Mouse (Mus musculus): Measurements from ENCODE around the gene Gda. TPM values are rescaled to one million over a fixed set of nuclear protein-coding genes. Genes with fewer than 3 reads are reported as not detected.

Gda gene
- total RNA-seq (2021): 100 to 1,000 TPM; 153 to 155 TPM
- long read RNA-seq, full-length matches to known transcripts: 2 of 31 reads
- long read RNA-seq, partial matches to known transcripts: 0 of 31 reads
- long read RNA-seq, other reads (novel, unspliced or antisense): 29 of 31 reads

GRCm38 (mm10) chr19:21473345-21473744, at the start of gene Gda:
Gene Gda, minus strand, starts transcription at chr19:21473445.
- DNase-seq (ENCODE audit: low spot score in 2 of 2): no peak

- DNase-seq (ENCODE audit: low spot score in 2 of 2): no peak
Measured at GRCm38 (mm10) chr19:21520280-21520679, 47.0 kb upstream of the Gda start.

GRCm38 (mm10) chr19:21510116-21510515, 36.9 kb upstream of the Gda start:
- DNase-seq (ENCODE audit: low spot score in 2 of 2): peak; percentile 22 to 30

DNA sequence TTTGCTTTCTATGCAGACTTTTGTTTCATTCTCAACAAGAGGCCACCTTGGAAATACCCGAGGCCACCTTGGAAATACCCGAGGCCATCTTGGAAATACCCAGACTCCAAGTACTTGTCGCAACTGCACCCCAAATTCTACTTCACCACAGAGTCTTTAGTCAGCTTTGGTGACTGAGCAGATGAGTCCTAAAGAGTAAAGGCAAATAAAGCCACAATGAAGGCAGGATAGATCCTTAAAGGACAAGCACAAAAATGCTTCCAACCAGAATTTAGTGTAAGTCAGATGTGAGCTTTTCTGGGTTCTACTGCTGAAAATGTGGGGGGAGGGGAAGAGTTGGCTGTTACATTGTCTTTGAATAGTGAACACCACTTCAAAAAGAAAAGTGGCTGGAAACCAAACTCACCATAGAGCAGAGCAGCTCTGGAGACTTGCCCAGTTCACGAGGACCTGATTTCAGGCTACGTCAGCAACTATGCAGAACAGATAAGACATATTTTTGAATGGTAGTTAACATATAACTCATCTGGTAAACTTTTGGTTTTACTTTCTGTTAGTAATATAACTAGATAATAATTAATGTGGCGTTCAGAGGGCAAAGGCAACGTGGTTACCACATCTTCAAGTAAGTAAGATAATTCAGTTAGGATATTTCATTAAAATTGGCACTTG, 34.5 kb upstream of the Gda start:
- no peak for DNase-seq (ENCODE audit: low spot score in 2 of 2)

DNA sequence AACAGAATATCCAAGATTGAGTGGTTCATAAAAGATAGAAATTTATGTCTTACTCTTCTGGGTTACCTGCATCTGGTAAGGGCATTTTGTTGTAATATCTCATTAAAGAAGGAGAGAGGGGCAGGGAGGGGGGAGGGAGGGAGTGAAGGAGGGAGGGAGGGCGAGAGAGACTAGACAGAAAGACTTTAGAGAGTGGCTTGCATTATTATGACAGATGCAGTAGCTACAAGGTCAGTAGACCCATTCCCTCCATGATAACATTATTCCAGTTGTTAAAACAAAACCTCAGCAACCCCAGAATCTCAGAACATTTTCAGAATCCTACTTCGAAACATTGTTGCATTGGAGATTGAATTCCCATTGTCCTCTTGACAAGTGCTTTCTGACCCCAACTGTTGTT, 33.9 kb upstream of the Gda start:
- no peak for DNase-seq (ENCODE audit: low spot score in 2 of 2)

DNA sequence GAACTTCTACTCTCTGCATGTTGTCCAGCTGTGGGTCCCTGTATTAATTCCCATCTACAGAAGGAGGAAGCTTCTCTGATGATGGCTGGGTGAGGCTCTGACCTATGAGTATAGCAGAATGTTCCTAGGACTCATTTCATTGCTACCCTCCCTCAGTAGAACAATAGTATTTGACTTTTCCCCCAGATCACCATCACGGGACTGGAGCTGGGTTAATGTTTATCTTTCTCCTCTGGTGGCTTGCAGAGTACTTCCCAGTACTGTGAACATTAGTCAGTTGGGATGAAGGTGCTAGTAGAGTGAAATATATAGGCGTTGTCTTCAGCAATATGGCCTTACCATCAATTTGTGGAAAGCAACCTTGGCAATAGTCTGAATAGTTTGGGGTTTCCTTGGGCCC, 31.5 kb upstream of the Gda start:
- no peak for DNase-seq (ENCODE audit: low spot score in 2 of 2)

DNA sequence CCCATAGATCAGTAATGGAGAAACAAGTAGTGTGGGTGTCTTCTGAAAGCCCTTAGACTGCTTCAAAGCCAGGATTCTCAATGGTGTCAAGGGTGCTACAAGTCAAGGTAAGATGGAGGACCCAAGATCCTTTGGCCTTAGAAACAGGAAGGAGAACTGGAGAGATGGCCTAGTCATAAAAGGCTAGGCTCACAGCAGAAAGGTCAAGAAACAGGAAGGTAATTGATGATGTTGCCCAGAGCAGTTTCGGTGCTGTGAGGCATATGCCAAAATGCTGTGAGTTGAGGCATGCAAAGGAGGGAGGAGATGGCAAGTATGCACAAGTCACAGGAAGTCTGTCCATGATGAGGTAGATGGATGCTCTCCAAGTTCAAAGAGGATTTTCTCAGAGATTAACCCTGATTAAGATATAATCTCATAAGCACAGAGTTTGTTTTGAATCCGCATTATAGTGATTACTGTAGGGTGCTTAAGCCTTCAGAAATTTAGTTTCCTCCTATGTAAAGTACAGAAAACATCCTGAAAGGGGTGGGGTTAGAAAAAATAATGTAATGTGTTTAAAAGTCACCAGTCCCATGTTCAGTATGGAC, 26.2 kb upstream of the Gda start:
- no peak for DNase-seq (ENCODE audit: low spot score in 2 of 2)

DNA sequence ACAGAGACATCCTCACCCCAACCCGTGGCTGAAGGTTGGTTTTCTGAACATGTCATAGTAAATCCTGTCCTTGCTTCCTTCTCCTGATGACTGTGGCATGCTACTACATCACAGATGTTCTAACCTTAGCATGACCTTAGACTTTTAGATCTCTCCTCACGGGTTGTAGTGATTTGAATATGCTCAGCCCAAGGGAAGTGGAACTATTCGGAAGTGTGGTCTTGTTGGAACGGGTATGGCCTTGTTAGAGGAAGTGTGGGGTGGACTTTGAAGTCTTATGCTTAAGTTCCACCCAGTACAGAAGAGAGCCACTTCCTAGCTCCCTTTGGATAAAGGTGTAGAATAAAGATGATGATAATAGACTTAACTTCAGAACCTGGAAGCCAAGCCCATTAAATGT, 22.6 kb upstream of the Gda start:
- DNase-seq (ENCODE audit: low spot score in 2 of 2): no peak

- no peak for DNase-seq (ENCODE audit: low spot score in 2 of 2)
Measured at GRCm38 (mm10) chr19:21493807-21494521, 20.7 kb upstream of the Gda start.

DNA sequence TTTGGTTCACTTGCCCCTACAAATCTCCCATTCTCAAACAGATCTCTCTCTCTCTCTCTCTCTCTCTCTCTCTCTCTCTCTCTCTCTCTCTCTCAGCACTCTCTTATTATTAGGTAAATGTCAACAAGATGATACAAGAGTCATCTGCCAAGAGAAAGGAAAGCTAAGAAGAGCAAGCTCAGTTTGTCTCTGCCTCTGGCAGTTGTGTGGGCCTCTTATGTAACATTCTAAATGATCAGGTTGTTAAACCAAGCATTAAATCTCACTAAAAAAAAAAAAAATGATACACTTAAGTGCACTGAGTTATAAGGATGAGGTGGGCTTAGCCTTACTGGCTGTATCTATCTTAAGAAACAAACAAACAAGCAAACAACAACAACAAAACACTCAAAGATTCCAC, 18.1 kb upstream of the Gda start:
- DNase-seq (ENCODE audit: low spot score in 2 of 2): no peak

GRCm38 (mm10) chr19:21487124-21487944, 14.1 kb upstream of the Gda start:
- no peak for DNase-seq (ENCODE audit: low spot score in 2 of 2)

DNA sequence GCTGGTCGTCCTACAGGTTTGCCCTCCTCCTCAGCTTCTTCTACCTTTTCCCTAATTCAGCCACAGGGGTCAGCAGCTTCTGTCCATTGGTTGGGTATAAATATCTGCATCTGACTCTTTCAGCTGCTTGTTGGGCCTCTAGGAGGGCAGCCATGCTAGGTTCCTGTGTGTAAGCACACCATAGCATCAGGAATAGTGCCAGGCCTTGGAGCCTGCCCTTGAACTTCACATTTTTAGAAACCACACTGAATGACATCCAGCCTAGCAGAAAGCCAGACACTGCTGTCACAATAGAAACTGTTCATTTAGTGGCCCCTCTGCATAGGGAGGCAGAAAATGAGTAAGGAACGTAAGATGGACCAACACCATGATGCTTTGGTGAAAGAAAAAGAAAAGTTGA, 8.9 kb upstream of the Gda start:
- no peak for DNase-seq (ENCODE audit: low spot score in 2 of 2)

- no peak for DNase-seq (ENCODE audit: low spot score in 2 of 2)
Measured at GRCm38 (mm10) chr19:21481031-21481430, 7.8 kb upstream of the Gda start.

GRCm38 (mm10) chr19:21480053-21480419, 6.8 kb upstream of the Gda start:
- DNase-seq (ENCODE audit: low spot score in 2 of 2): no peak

GRCm38 (mm10) chr19:21479183-21480052, 6.2 kb upstream of the Gda start:
- DNase-seq (ENCODE audit: low spot score in 2 of 2): peak; percentile 43 to 48

- DNase-seq (ENCODE audit: low spot score in 2 of 2): no peak
Measured at GRCm38 (mm10) chr19:21478538-21478937, 5.3 kb upstream of the Gda start.

- no peak for DNase-seq (ENCODE audit: low spot score in 2 of 2)
Measured at GRCm38 (mm10) chr19:21477780-21478179, 4.5 kb upstream of the Gda start.

DNA sequence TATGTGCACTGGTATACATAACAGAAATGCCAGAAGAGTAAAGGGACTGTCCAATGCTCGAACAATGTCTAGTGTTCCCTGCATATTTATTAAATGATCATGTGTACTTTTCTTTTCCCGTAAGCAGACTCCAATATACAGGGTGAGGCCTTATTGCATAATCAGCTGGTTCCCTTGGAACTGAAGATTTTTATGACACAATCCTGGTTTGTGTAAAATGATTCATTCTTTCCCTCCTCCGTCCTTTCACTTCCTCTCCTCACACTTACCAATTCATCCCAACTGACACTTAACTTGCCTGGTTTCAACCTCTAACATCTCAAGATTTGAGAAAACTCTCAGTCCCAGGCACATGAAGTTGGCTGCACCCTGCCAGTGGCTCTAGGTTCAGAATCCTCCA, 3.5 kb upstream of the Gda start:
- no peak for DNase-seq (ENCODE audit: low spot score in 2 of 2)

DNA sequence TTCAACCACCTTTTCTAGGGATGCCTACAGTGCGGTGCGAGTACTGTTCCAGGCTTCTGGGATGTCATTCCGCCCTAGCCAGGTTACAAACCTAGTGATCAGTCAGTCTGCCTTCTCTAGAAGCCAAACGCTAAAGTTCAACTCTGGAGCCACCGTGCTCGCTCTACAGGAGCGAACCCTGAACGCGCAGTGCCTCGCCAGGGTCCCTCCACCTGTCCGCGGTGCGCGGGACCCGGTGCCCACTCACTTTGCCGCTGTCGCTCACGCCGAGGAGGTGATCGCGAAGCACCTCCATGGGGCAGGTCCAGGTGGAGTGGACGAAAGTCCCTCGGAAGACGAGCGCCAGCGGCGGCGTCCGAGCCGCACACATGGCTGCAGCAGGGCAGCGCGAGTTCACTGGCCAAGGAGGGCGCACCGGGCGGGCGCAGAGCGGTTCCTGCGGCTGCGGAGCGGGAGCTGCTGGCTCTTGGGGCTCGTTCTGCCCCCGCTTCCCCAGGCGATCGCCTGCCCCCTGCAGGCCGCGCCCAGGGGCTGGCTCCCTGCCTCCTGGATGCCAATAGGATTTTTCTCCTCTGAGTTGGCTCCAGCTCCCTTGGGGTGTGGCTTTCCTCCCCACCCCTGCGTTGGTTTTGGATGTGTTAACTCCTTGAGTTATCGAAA, 994 bp downstream of the Gda start:
- DNase-seq (ENCODE audit: low spot score in 2 of 2): peak; percentile 77 to 83
